Mouse (Mus musculus): ENCODE data around the gene Hsf2bp.

Gene Hsf2bp

DNA sequence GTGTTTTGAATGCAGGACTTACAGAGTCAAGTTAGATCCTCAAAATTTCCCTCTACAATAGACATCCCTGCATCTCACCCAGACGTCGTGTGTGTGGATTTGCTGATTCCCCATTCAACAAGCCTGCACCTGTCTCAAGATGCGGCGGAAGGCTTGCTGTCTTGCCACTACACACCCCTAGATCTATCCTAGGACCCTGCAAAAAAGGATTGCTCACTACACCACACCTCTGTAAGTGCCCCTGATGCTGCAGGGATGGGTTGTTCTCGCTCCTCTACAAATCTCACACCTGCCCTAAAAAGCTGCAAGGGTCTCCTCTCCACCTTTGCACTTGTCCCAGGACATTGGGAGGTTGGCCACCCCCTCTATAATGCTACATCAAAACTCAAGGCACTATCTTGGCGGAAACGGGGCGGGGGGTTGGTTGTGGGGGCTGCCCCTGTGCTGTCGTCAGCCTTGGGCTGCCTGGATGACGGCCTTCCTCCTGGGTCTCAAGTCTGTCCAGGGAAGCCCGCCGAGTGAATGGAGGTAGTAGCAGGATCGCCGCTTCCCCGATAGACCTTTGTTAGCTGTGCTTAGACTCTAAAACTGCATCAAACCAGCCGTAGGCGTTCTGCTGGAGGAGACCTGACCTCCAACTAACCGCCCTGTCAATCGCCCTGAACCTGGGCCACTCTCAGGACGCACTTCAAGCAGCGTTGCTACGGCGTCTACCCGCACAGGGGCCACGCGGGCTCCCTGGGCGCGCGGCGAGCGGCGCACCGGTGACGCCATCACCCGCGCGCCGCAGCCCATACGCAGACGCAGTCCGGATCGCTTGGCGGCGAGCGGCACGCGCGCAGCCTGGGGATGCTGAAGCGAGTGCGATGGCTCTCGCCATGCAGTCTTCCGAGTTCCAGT, at the start of gene Hsf2bp, which contains the start of gene Rrp1b:
TSS of gene Hsf2bp (minus strand) at position 741 of the 900 bp plus-strand sequence.
TSS of gene Rrp1b (plus strand) at position 492 of the 900 bp plus-strand sequence.
- peak; percentile 87 for DNase-seq (ENCODE audit: inconsistent ontology term)

- no peak for DNase-seq (ENCODE audit: inconsistent ontology term)
Measured at GRCm38 (mm10) chr17:32083351-32083750, 47.2 kb upstream of the Hsf2bp start.

DNA sequence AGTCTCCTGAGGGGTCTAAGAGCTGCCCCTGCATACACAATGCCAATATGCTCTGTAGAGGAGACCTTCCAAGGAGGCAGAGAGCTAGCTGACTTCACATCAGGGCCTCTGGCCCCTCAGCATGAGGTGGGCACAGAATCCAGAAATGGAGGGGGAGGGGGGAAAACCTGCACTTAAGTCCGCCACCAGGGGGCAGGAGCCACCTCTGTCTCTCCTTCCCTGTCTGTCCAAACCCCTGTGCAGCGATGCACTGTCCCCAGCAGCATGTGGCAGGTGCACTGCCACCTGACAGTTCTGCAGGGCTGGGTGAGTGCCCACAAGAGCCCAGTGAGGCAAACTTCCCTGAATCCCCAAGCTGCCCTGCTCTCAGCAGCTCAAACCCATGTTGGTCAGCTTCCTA, 39.0 kb upstream of the Hsf2bp start:
- peak; percentile 68 for DNase-seq (ENCODE audit: inconsistent ontology term)

GRCm38 (mm10) chr17:32074658-32075057, 38.5 kb upstream of the Hsf2bp start:
- no peak for DNase-seq (ENCODE audit: inconsistent ontology term)

GRCm38 (mm10) chr17:32073359-32073758, 37.2 kb upstream of the Hsf2bp start:
- DNase-seq (ENCODE audit: inconsistent ontology term): peak; percentile 74

- no peak for DNase-seq (ENCODE audit: inconsistent ontology term)
Measured at GRCm38 (mm10) chr17:32068810-32069209, 32.7 kb upstream of the Hsf2bp start.

- DNase-seq (ENCODE audit: inconsistent ontology term): no peak
Measured at GRCm38 (mm10) chr17:32068381-32068780, 32.2 kb upstream of the Hsf2bp start.

DNA sequence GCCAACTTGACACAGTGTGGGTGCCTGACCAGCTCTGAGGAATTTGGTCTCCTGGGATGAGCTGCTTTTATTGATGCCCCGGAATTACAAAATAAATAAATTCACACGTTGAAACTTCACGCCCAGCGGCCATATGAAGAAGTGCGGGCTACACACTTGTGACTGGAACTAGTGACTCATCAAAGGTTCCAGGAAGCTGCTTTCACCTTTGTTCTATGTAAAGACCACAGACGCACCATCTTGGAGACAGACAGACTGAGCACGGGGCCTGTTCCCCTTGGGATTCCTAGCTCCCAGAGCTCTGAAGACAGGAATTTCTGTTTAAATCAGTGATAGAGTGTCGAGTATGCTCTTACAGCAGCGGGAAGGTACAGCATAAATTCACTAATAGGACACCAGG, 31.4 kb upstream of the Hsf2bp start:
- no peak for DNase-seq (ENCODE audit: inconsistent ontology term)

DNA sequence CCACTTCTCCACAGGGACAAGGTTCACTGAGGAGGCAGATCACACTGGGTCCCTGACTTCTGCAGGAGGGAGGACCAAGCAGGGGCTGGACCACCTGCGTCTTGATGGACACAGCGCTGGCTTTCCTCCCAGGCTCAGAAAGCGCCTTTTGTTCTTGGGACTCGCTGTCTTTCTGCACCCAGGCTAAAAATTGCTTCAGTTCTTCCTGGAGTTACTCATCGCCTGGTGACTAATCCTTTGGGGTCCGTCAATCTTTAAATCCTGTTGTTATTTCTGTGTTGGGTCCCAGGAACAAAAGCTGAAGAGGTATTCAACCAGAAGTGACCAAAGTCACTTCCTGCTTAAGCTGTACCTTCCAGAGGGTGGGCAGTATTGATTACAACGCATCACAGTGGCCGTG, 28.6 kb upstream of the Hsf2bp start:
- peak; percentile 74 for DNase-seq (ENCODE audit: inconsistent ontology term)

- no peak for DNase-seq (ENCODE audit: inconsistent ontology term)
Measured at GRCm38 (mm10) chr17:32063654-32064053, 27.5 kb upstream of the Hsf2bp start.

DNA sequence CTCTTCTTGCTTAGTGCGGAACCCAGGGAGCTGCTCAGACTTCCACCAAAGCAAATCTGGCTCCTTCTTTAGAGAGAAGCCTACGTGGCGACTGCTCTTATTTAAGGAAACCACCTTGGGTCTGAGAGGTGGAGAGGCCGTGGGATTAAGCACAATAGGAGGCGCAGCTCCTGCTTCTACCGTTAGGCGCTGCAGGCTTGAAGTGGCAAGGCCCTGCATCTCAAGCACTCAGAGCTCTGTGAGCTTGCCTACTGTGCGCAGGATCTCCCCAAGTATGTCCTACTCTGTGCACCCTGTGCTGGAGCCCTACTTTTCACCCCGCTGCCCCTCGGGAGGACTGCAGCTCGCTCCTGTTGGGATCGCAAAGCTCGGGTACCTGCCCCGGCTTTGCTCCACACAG, 25.1 kb upstream of the Hsf2bp start:
- no peak for DNase-seq (ENCODE audit: inconsistent ontology term)

- DNase-seq (ENCODE audit: inconsistent ontology term): no peak
Measured at GRCm38 (mm10) chr17:32059084-32059483, 22.9 kb upstream of the Hsf2bp start.

- DNase-seq (ENCODE audit: inconsistent ontology term): no peak
Measured at GRCm38 (mm10) chr17:32057843-32058242, 21.7 kb upstream of the Hsf2bp start.

GRCm38 (mm10) chr17:32053677-32054076, 17.5 kb upstream of the Hsf2bp start:
- no peak for DNase-seq (ENCODE audit: inconsistent ontology term)

- peak; percentile 75 for DNase-seq (ENCODE audit: inconsistent ontology term)
Measured at GRCm38 (mm10) chr17:32052237-32053080, 16.3 kb upstream of the Hsf2bp start.

DNA sequence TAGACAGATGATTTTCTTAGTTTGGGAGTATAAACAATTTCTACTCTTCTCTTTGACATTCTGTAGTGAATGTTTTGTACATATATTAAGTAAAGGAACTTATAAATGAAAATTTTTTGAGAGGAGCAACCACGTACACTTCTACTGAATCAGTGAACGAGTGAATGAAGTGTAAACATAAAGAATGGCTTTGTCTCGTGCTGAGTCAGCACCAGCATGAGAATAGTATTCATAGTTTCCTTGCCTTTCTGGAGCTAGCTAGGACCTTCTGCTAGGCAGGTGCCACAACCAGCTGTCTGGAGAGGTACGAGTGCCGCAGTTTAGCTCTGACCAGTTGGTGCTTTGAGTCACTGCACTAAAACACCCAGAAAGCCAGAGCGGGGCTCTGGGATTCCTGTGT, 14.5 kb upstream of the Hsf2bp start:
- no peak for DNase-seq (ENCODE audit: inconsistent ontology term)

DNA sequence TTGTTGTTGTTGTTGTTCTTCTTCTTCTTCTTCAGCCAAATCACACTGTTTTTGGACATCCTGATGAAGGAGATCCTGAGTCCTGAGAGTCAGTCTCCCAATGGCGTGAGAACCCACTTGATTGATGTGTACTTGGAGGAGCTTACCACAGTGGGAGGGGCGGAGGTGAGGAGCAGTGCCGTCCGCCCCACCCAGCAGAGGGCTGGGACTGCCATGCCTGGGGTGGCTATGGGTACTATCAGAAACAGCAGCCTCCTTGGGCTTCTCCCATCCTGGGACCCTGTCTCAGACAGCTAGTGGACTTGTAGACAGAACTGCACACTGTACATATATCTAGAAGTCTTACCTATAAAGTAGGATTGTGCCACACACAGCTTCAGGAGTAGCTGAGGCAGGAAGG, 13.8 kb upstream of the Hsf2bp start:
- no peak for DNase-seq (ENCODE audit: inconsistent ontology term)

DNA sequence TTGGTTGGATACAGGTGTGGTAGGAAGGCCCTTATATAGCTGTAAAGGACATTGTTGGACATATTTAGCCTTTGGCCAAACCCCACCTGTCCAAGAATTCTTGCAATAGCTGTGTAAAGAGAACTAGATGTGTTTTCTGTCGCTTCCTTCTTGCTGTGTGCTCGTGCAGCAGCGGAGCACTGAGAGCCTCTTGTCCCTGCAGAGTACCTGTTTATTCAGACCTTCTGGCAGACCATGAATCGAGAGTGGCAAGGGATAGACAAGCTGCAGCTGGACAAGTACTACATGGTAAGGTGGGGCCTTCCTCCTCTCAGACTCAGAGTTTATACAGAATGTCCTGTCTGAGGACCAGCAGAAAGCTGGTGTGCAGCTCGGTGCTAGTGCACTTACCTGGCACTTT, 12.2 kb upstream of the Hsf2bp start:
- DNase-seq (ENCODE audit: inconsistent ontology term): no peak

GRCm38 (mm10) chr17:32046541-32046940, 10.4 kb upstream of the Hsf2bp start:
- DNase-seq (ENCODE audit: inconsistent ontology term): no peak

- no peak for DNase-seq (ENCODE audit: inconsistent ontology term)
Measured at GRCm38 (mm10) chr17:32040263-32040662, 4.1 kb upstream of the Hsf2bp start.

DNA sequence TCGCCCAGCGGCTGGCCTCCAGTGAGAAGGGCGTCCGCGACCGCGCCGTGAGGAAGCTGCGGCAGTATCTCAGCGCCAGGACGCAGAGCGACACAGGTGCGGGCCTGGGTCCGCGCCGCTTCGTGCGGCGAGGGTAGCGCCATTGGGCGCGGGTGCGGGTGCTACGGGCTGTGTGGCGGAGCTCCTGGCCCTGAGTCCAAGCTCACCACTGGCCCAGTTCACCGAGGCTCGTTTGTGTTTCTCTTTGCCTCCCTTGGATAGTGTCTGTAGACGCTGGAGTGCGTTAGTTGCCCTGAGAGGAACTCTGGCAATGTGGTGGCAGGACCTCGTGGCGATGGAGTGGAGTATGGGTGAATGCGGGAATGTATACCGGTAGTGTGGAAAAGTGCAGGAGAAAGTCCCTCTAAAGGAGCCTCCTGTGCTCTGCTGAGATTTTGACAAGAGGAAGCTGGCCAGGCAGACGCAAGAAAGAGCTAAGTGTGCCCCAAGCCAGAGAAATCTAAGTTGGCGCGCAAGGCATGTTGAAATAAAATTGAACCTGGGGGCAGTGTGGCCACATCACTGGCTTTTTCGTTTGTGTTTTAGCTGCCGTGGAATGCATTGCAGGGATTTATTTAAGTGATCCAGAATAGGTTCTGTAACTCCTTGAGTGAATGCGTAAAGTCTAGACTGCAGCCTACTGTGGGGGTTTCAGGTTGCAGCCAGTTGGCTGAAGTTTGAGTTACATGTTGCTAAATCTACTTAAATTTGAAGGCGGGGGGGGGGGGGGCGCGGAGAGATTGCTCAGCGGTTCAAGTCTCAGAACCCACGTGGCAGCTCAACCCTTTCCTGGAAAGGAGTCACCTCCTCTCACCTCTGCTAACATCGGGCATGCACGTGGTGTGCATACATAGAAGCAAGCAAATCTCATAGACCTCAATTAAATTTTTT, 625 bp upstream of the Hsf2bp start:
- peak; percentile 27 for DNase-seq (ENCODE audit: inconsistent ontology term)
